Mouse (Mus musculus) adrenal gland, adult 8-10 months (tissue): Measurements from ENCODE around the gene Mapre3. TPM values are rescaled to one million over a fixed set of nuclear protein-coding genes. Genes with fewer than 3 reads are reported as not detected.
A peak's percentile ranks its signal among the peaks of the same experiment; 100 is the strongest.
"Not testable (repeated sequence)": the region's sequence is repeated elsewhere in the genome, so short reads cannot be mapped to it uniquely, and the experiment has no call there.

Experiments used
- DNase-seq: peaks from one replicate; pipeline ENCODE4 v3.0.0; 2022
- total RNA-seq, 4 experiments: library from RNA; stranded (reverse); gene quantifications; 2 replicates each; pipeline ENCODE4 v1.2.4; 2022

Mapre3 gene
- total RNA-seq, 4 experiments from 2014 or later, result 75.9 to 93.2 (median 85.2) TPM

- no peak for DNase-seq
These were observed 9.9 kb downstream of the Mapre3 start for GRCm38 (mm10) chr5:30824124-30824988.

DNA sequence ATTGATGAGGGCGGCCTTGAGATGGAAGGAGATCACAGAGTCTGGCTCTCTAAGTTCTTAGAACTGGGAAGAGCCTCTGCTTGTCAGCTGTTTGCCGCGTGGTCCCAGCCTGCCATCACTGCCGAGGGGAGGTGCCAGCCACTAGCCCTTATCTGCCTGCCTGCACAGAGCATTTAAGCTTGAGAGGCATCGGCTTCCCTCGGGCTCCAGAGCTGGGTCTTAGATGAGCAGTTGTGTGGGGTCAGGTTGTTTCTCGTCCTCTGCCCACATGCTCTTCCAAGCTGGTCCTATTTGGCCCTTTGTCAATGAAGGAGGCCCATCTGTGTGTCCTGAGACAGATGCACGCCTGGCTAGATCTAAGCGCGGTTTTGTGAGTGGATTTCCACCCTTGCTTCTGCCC, 10.7 kb downstream of the Mapre3 start:
- DNase-seq, result peak; percentile 19

GRCm38 (mm10) chr5:30825821-30826220, 11.4 kb downstream of the Mapre3 start:
- no peak for DNase-seq

GRCm38 (mm10) chr5:30833416-30833815, 19.0 kb downstream of the Mapre3 start:
- peak; percentile 46 for DNase-seq

- no peak for DNase-seq
These were observed 25.3 kb downstream of the Mapre3 start for GRCm38 (mm10) chr5:30839731-30840130.

DNA sequence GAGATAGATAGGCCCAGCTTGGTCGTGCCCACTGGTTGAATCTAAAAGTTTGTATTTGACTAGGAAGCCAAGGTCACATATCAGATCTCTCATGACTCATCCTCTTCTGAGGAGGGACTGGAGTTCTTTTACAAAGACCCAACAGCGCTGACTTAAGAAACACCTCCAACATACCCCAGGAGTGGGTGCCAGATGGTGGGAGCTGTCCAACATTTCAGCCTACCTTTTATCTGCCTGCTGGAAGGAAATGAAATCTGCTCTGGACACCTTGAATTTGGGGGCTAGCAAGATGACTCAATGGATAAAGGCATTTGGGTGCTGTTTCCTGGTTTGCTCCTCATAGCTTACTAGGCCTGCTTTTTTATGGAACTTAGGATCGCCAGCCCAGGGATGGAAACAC, 27.5 kb downstream of the Mapre3 start:
- DNase-seq, result no peak

- DNase-seq, result no peak
These were observed 35.6 kb downstream of the Mapre3 start for GRCm38 (mm10) chr5:30849891-30850555.

DNA sequence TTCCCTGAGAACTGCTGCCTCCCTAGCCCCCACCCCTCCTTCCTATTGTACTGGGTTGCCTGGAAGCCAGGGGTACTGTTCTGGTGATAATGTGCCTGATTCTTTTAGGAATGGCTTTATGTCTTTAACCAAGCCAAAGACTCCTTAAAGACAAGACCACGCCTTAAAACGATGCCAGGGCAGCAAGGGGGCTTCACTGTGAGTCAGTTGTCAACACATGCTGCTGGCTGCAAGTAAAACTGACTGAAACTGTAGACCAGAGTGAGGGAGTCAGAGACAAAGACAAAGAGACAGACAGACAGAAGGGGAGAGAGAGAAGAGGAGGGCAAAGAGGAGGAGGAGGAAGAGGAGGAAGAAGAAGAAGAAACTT, 36.1 kb downstream of the Mapre3 start:
- DNase-seq, result no peak

DNA sequence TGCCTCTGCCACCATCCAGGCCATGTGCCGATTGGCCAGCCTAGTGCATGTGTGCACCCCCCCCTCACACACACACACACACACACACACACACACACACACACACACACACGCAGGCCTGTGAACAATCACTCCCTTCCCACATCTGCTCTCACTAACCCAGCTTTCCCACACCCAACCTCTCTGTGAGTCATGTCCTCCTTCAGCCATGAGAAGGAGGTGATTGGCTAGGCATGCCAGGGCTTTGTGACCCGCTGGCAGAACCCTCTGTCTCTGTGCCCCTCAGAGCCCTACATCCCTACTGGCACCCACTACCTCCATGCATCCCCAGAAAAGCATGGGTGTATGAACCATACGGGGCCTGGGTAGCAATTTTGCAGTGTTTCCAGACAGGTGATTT, 39.1 kb downstream of the Mapre3 start:
- no peak for DNase-seq

DNA sequence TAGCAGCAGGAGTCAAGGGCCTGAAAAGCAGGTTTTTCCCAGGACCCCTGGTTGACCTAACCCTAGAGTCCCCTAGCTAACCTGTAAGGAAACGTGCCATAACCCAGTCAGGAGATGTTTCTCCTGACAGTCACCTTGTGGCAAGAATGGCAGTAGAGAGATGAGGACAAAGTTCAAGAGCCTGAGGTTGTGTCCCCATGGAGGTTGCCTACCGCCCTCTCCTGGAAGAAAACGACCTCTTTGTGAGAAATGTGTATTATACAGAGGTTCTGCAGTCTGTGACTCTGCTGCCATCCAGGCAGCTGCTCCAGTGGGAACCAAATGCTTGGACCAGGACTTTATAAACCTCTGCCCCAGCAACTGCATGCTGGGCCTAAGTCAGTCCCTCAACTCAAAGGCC, 41.2 kb downstream of the Mapre3 start:
- DNase-seq, result no peak

DNA sequence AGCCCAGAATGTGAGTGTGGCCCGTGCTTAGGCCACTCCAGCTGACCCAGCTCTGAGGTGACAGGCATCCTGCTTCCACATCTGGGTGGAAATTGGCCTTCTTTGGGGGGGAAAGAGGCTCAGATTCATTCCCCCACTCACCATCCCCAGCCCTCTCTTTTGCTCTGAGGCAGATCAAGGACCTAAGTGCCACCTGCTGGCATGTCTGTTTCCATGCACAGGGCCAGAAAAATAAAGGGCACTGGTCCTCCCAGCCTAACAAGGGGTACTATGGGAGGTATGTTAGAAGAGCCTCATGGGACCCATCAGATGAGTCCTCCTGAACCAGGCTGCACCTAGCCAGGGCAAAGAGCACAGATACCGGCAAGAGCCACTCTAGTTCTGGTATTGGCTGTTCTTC, 41.7 kb downstream of the Mapre3 start:
- no peak for DNase-seq

DNA sequence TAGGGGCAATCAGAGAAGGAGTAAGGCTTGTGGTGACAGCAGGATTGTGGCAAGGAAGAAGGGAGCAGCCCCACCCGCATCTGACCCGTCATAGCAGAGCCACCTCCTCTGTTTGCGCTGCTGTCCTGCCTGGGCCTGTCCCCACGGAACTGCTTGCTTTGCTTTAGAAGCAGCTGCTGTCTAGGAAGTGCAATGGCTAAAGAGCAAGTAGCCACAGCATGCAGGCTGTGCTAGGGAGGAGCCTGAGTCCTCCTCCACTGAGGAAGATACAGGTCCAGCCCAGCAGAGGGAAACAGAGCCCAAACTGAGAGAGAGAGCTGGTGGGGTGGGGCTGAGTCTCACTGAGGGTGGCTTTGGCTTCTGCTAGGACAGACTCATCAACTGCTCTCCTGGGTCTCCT, 49.4 kb downstream of the Mapre3 start:
- no peak for DNase-seq

DNA sequence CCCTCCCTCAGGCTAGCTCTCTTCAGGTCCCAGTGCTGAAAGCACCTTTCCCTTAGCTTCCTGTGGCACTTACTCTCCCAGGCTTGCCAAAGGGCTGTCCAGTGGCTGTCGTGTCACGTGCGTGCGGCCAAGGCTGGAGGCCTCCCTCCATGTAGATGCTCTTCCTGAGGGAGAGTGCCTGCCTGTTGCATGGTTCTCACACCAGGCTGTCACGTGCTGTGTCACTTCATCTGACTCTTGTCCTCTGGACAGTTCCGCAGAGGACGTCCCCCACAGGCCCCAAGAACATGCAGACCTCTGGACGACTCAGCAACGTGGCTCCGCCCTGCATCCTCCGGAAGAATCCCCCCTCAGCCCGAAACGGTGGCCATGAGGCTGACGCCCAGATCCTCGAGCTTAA, 49.9 kb downstream of the Mapre3 start:
- no peak for DNase-seq

GRCm38 (mm10) chr5:30866871-30867270, 52.4 kb downstream of the Mapre3 start:
- no peak for DNase-seq

GRCm38 (mm10) chr5:30867712-30868111, 53.3 kb downstream of the Mapre3 start, which contains the start of gene Tmem214:
Tmem214 (plus strand) TSS chr5:30868012.
- no peak for DNase-seq

GRCm38 (mm10) chr5:30868981-30869380, 54.5 kb downstream of the Mapre3 start:
- DNase-seq, result no peak

DNA sequence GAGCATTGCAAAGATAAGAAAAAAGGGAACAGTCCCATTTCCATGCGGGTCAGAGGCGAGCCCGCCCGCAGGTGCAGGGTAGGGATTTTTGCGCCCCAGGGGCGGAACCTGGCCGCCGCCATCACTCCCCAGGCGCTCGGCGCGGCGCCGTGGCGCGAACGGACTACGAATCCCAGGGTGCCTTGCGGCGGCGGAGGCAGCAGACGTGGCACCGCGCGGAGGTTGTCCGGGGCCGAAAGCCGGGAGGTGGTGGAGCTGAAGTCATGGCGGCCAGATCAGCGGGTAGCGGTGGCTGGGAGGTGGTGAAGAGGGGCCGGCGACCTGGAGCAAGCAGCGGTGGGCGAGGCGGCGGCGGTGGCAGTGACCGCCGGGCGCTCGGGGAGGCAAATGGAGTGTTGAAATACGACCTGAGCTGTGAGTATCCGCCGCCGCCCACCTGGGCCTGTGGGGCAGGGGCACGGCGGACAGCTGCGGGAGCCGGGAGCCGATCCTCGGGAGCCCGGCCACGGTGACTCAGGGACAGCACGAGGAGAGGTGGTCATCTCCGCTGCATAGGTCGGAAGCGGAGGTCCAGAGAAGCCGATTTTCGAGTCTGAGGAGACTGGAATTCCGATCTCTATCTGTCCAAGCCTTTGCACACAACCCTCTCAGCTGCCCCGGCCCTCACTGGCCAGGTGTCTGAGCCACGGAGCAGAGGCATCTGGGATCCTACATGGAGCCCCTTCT, 55.1 kb downstream of the Mapre3 start:
- peak; percentile 87 for DNase-seq

- no peak for DNase-seq
These were observed 55.6 kb downstream of the Mapre3 start for GRCm38 (mm10) chr5:30870131-30870406.

- DNase-seq, result no peak
These were observed 58.1 kb downstream of the Mapre3 start for GRCm38 (mm10) chr5:30872574-30872973.

- DNase-seq, result no peak
These were observed 59.9 kb downstream of the Mapre3 start for GRCm38 (mm10) chr5:30874365-30874764.

DNA sequence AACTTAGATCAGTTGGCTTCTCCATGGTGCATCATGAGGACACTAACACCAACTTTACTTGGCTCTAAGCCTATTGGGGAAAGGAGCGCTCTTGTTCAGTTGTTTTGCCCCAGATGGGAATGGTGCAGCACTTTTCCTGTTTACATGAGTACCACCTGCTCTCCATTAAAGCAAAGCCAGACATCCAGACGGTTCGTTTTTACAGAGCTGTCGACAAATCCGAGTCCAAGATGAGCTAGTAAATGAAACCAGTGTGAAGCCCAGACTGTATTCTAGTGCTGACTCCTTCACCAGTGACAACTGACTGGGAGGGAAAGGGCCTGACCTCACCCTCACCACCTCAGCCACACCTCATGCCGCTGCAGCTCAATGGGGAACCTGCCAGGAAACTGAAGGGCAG, 64.2 kb downstream of the Mapre3 start:
- DNase-seq, result no peak

DNA sequence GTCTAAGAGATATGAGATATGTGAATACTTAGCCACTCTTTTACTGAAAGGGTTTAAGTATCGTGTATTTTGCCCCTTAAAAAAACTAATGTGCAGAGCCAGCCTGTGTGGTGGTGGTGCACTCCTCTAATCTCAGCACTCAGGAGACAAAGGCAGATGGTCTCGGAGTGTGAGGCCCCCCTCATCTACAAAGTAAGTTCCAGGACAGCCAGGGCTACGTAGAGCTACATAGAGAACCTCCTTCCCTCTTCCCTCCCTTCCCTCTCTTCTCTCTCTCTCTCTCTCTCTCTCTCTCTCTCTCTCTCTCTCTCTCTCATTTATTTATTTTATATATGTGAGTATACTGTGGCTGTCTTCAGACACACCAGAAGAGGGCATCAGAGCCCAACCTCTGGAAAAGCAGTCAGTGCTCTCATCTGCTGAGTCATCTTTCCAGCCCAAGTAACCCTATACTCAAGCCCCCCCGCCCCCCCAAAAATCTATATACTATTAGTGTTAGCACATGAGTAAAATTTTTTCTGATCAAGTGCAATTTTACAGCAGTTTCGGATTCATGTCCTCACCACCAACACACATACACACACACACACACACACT, 65.0 kb downstream of the Mapre3 start:
- no peak for DNase-seq

DNA sequence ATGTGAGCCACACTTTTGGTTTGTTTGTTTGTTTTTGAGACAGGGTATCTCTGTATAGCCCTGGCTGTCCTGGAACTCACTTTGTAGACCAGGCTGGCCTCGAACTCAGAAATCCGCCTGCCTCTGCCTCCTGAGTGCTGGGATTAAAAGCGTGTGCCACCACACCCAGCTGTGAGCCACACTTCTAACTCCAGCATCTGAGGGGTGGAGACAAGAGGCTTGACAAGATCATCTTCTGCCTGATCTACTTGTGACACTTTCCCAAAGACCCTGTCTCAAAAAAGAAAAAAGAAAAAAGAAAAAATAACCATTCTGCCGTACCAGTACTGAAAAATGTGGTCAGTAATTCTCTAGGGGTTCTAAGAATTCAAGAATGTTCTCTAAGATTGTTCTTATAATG, 67.4 kb downstream of the Mapre3 start:
- DNase-seq, result not testable (repeated sequence)
